Mouse (Mus musculus) ZHBTc4 (cell line): ENCODE measurements around the gene Cdc123.
A peak's percentile ranks its signal among the peaks of the same experiment; 100 is the strongest.
"Not testable (repeated sequence)": the region's sequence is repeated elsewhere in the genome, so short reads cannot be mapped to it uniquely, and the experiment has no call there.

ENCODE experiments used
- DNase-seq: peaks from one replicate; pipeline ENCODE4 v3.0.0-alpha.2; 2011; ENCODE audit warnings: low read depth, low spot score

Gene Cdc123

GRCm38 (mm10) chr2:5844873-5845631 is at the start of gene Cdc123, which contains the start of gene Nudt5:
Gene Cdc123, minus strand, starts transcription at chr2:5845164.
Gene Nudt5, plus strand, starts transcription at chr2:5845019.
- peak; percentile 94 for DNase-seq

GRCm38 (mm10) chr2:5894296-5894695 is 49.3 kb upstream of the Cdc123 start:
- no peak for DNase-seq

DNA sequence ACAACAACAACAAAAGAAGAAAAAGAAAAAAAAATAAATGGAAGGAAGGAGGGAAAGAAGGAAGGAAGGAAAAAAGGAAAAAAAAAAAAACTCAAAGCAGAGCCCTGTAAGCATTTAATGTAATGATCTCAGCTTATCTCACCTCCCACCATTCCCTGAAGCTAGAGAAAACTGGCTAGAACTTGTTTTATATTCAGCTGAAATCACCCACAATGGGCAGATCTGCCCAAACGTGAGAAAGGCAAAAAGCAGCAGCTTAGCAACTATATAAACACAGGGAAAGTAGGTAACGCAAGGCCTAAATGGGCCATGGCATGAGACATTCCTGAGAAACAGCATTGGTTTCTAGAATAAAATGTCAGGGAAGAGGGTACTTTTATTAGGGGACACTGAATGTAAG is 44.4 kb upstream of the Cdc123 start:
- DNase-seq: no peak

DNA sequence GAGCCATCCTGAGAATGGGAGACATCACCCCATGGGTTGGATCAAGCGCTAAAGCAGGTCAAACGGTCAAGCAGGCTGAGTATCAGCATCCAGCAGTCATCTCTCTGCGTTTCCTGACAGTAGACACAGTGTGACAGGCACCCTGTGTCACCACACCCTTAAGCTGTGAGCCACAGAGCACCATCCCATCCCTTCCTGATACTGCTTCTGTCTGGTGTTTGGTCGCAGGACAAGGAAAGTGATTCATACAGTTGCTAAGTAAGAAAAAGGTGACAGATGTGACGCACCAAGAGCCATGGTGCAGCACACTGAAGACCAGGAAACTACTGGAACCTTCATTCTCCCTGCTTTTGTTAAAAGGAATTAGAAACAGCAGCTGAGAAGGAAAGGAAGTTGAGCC is 43.9 kb upstream of the Cdc123 start:
- no peak for DNase-seq

GRCm38 (mm10) chr2:5877446-5877845 is 32.5 kb upstream of the Cdc123 start:
- peak; percentile 45 for DNase-seq

DNA sequence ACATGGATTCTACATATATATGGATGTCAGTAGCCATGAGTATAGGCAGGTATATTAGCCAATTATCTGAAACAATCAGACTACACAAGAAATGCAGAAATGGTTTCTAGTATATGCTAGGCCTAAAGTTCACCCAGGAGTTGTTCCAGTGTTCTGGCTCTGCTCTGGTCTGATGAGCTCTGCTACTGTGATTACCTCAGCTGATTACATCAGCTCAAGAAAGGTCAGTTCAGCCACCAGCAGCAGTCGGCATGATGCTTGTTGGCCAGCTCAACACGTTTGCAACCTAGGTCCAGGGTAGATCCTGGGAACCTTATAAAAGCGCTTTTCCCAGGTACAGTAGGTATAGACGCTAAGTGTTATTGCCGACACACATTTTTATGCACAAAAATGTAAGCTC is 24.8 kb upstream of the Cdc123 start:
- DNase-seq: no peak

DNA sequence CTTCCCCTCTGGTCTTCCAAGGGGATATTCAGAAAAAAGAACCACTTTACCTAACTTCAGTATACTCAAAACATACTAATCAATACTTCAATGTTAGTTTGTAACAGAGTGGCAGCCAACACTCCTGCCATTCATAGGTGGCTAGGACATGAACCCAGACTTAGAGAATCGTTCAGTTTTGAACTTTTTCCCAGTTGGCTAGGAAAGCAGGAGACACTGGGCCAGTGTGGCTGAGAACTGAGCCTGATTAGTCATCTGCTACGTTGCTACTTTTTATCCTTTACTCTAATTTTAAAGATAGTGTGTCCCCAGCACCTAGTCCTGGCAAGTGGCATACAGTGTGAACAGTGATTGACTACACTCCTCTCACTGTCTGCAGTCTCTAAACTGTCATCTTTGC is 22.7 kb upstream of the Cdc123 start:
- no peak for DNase-seq

DNA sequence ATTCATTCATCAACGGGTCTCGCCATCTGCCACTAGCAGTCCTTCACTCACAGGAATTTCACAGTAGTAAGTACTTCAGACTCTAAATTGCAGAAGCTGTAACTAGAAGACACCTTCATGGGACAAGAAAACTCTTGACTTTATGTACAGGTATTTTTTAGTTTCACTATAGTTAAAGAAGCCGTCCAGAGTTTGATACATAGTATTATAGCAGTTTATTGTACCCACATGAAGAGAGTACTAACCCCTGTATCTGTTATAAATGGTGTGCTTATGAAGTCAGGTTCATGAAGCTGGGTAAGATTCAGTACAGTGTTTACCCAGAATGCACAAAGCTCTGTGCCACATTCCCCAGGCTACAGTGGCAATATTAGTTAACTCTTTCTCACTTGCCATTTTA is 17.9 kb upstream of the Cdc123 start, which contains the start of gene Gm13199:
Gene Gm13199 (minus strand): TSS at position 101 of the 400 bp plus-strand sequence.
- DNase-seq: no peak

GRCm38 (mm10) chr2:5851866-5852265 is 6.9 kb upstream of the Cdc123 start:
- DNase-seq: no peak

GRCm38 (mm10) chr2:5851116-5851515 is 6.2 kb upstream of the Cdc123 start:
- DNase-seq: no peak

- DNase-seq: no peak
Observed at GRCm38 (mm10) chr2:5845826-5846225, 862 bp upstream of the Cdc123 start.

GRCm38 (mm10) chr2:5844181-5844872 is 637 bp downstream of the Cdc123 start:
- DNase-seq: no peak

- DNase-seq: no peak
Observed at GRCm38 (mm10) chr2:5840815-5841214, 4.1 kb downstream of the Cdc123 start.

GRCm38 (mm10) chr2:5825265-5825913 is 19.6 kb downstream of the Cdc123 start:
- no peak for DNase-seq

- no peak for DNase-seq
Observed at GRCm38 (mm10) chr2:5824685-5825084, 20.3 kb downstream of the Cdc123 start.

- DNase-seq: peak; percentile 43
Observed at GRCm38 (mm10) chr2:5824213-5824612, 20.8 kb downstream of the Cdc123 start.

DNA sequence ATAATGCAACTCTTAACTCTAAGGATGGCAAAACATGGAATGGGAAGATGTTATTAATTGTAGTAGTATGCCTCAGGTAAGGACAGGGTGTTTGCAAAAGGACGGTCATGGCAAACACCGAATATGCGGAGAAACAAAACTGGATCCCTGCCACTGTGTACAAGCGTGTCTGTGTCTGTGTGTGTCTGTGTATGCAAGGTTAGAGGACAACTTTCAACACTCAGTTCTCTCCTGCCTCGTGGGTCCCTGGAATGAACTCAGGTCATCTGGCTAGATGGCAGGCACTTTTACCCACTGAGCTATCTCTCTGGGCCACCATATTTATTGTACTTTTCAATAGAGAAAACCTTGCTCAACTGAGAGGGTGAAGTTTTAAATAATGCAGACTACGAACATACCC is 22.5 kb downstream of the Cdc123 start:
- no peak for DNase-seq

DNA sequence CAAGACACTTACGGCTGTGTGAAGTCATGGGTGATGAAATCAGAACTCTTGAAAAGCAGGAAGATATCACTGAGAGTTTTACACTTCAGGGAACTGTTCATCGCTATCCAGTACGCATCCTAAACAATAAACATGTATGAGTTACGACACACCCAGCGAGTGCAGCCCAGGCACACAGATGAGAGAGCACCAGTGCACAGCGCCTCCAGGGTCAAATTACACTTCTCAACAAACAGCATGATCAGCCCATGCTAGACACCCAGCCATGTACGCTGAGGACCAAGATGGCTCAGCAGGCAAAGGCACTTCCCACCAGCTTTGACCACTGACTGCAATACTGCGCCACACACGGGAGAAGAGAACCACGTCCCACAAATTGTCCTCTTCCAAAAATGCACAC is 23.7 kb downstream of the Cdc123 start:
- DNase-seq: peak; percentile 42

GRCm38 (mm10) chr2:5811235-5811782 is 33.7 kb downstream of the Cdc123 start:
- no peak for DNase-seq

DNA sequence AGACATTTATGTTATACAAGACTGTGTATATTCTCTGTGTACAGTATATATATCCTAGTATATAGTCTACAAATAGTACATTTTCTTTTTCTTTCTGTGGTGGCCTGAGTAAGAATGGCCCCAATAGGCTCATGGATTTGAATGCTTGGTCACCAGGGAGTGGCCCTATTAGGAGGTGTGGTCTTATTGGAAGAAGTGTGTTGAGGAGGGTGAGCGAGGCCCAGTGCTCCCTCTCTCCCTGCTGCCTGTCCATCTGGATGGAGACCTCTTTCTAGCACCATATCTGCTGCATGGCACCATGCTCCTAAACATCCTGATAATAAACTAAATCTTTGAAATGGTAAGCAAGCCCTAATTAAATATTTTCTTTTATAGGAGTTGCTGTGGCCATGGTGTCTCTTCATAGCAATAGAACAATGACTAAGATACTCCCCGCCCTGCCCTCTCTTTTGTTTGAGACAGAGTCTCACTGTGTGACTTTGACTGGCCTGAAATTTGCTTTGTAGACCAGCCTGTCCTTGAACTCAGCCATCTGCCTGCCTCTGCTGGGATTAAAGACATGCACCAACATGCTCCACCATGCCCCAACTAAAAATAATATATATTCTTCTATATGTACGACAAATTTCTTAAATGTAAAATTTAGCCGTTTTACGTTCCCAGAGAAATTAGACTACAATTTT is 34.8 kb downstream of the Cdc123 start:
- peak; percentile 75 for DNase-seq

DNA sequence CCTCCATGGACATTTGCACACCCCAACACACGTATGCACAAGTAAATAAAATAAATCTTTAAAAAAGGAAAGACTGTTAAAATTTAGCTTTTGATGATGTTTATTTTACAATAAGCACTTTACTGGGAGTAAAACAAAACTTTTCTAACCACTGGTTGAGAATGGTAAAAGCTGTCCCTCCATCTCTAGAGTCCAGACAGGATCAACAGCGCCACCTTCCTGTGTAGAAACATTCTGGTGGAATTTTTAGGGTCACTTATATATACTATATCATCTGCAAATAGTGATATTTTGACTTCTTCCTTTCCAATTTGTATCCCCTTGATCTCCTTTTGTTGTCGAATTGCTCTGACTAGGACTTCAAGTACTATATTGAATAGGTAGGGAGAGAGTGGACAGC is 38.8 kb downstream of the Cdc123 start:
- DNase-seq: not testable (repeated sequence)

- no peak for DNase-seq
Observed at GRCm38 (mm10) chr2:5805228-5805627, 39.7 kb downstream of the Cdc123 start.
